Mouse (Mus musculus) embryo, embryonic 11 days (tissue): Measurements from ENCODE around the gene Gm42742.

Experiments used
- DNase-seq: peaks from one replicate; pipeline ENCODE4 v3.0.0-alpha.2; 2015

Gm42742 gene

DNA sequence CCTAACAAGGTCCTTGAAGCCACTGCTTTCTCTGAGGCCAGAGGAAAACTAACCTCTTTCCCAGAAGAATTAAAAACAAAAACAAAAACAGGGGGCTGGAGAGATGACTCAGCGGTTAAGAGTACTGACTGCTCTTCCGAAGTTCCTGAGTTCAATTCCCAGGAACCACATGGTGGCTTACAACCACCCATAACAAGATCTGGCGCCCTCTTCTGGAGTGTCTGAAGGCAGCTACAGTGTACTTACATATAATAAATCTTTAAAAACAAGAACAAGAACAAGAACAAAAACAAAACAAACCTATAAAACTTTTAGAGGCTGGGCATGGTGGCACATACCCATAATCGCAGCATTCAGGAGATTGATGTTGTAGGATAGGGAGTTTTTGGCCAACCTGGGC lies 24.4 kb downstream of the Gm42742 start:
- no peak for DNase-seq

DNA sequence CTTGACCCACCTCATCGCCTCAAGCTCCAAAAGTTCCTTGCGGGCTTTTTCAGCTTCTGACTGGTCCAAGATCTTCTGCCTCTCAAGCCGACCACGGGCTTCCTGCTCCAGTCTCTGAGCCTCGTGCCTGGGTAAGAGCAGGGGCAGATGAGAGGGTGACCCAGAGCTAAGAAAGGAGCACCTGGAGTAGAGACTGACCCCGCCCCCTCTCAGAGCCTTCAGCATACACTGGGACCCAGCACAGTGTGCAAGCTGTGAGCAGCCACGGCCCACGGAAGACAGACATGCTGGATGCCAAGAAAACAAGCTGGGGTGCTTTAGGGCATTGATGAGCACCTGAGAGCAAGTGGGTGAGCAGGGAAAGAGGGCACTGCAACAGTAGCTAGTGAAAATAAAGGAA lies 32.1 kb downstream of the Gm42742 start:
- DNase-seq: no peak

DNA sequence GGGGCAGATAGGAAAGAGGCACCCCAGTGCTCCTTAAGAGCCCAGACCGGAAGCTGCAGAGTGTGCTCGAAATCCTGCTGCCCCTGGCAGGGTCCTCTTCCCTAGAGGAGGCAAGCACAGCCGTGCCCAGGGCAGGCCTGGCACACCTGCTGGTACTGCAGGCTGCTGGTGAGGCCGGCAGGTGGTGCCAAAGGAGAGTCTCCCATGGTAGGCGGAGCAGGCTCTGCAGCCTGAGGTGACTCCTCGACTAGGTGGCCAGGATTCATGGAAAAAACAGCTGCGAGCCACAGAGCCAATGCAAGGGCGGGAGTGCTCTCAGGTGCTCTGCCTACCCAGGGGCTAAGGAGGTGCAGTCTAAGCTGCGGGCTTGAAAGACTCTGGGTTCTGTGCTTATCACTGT lies 34.6 kb downstream of the Gm42742 start:
- DNase-seq: peak; percentile 27

GRCm38 (mm10) chr7:126984667-126985444 lies 36.0 kb downstream of the Gm42742 start:
- no peak for DNase-seq

- DNase-seq: no peak
These were observed 37.8 kb downstream of the Gm42742 start for GRCm38 (mm10) chr7:126983113-126983512.

DNA sequence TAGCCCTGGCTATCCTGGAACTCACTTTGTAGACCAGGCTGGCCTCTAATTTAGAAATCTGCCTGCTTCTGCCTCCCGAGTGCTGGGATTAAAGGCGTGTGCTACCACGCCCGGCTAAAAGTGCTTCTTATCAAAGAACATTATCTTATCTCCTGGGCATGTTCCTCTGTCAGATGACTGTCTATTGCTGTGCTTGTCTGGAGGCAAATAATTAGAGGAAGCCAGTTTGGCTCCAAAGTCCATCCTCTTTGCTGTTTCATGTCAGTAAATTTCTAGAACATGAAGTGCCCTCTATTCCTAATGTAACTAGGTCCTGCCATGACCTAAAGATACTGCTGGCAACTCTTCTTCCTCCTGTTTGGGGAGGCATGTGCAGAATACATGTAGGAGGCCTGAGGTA lies 38.8 kb downstream of the Gm42742 start:
- no peak for DNase-seq

DNA sequence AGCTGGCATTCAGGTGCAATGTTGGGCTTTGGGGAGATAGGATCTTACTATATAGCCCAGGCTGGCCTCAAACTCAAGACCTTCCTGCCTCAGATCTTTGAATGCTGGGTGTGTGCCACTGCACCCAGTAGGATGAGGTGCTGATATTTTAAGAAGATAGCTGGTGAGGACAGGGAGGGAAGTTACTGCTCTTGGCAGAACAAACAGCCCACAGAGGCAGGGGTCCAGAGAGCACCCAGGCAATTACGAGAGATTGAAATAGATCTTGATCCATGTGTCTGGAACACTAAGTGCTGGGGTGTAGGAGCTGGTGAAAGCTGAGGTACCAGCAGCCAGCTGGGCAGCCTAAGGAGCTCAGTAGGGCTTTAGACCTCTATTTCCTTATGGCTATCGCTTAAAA lies 39.3 kb downstream of the Gm42742 start:
- no peak for DNase-seq

GRCm38 (mm10) chr7:126978841-126979240 lies 42.1 kb downstream of the Gm42742 start:
- no peak for DNase-seq

- DNase-seq: no peak
These were observed 43.9 kb downstream of the Gm42742 start for GRCm38 (mm10) chr7:126976878-126977459.

GRCm38 (mm10) chr7:126975950-126976866 lies 44.7 kb downstream of the Gm42742 start, which contains the start of gene Cdiptos:
Gene Cdiptos, minus strand, starts transcription at chr7:126976098.
- peak; percentile 98 for DNase-seq

DNA sequence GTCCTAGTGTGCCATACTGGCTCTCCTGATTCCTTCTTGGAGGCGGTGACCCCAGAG lies 45.2 kb downstream of the Gm42742 start, which contains the start of gene Cdipt:
Cdipt (plus strand) TSS at position 22 of the 57 bp plus-strand sequence.
- DNase-seq: no peak

- no peak for DNase-seq
These were observed 45.4 kb downstream of the Gm42742 start for GRCm38 (mm10) chr7:126975493-126975892.

DNA sequence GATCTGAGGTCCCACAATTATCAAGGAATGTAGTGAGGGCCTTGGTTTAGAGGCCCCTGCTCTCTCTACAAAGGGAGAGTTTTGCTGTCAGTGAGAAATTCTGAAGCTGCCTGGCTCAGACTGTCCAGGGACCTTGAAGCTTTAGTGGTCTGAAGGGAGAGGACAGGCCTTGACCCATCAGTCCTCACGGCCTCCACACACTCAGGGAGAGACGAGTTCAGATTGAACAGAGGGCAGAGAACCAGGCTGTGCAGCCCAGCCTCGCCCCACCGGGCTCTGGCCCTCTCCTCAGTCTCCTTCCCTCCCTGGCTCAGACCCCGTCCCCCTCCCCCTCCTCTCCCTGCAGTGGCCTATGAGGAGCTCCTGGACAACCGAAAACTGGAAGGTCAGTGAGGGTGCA lies 53.5 kb downstream of the Gm42742 start:
- DNase-seq: no peak

- DNase-seq: no peak
These were observed 55.3 kb downstream of the Gm42742 start for GRCm38 (mm10) chr7:126965568-126965967.
